ENCODE assay signal across 8 mouse cellular contexts in genomic region chr11:21570973-21571372, GRCm38 (mm10). TPM values are rescaled to one million over a fixed set of nuclear protein-coding genes. Genes with fewer than 3 reads are reported as not detected.
DNase-seq lines count a peak whose midpoint lies in the region; ATAC-seq and TF ChIP-seq lines count a peak whose summit lies in the region.

No protein-coding gene starts in this region.

- no peaks in the 10 kb centered on the region for H3K9me3 ChIP-seq in heart, postnatal 0 days (replicated peaks; ENCODE audit: control insufficient read depth, low read length)
- no peaks in the 10 kb centered on the region for H3K9me3 ChIP-seq in midbrain, embryonic 12.5 days

- H3K36me3 ChIP-seq in testis, adult 2 months (ENCODE audit: control insufficient read depth, insufficient read depth, low read length), result no peaks in the 10 kb centered on the region
- peaks cover 14% of the 10 kb centered on the region for H3K36me3 ChIP-seq in heart, postnatal 0 days (replicated peaks; ENCODE audit: control insufficient read depth, insufficient read depth, low read length)
- peaks cover 6% of the 10 kb centered on the region; the same call in 1 of the 2 replicates for H3K36me3 ChIP-seq in midbrain, embryonic 12.5 days

- no peak for TF ChIP-seq POLR2A in testis, adult 2 months (IDR thresholded peaks at IDR 0.05; ENCODE audit: control insufficient read depth, low read depth, low read length)

- ATAC-seq in heart, postnatal 0 days (ENCODE audit: insufficient read depth, low read depth), result no peak
- no peak for ATAC-seq in midbrain, embryonic 12.5 days (ENCODE audit: low FRiP score, low read depth)

- DNase-seq in testis, postnatal 10 days (ENCODE audit: low spot score), result no peak
- peak; percentile 60 for DNase-seq in cerebellum, adult 9-11 months
- peak; percentile 75 for DNase-seq in heart, postnatal 0 days (ENCODE audit: low spot score)
- DNase-seq in layer of hippocampus, adult 18-20 months (ENCODE audit: low spot score in 2 of 2), result peak; percentile 41 to 59
- peak; percentile 61 for DNase-seq in telencephalon, adult 2 months (ENCODE audit: low read depth, low spot score)
- DNase-seq in spleen, adult 18-20 months, result no peak

- no peaks in the 10 kb centered on the region for H3K27me3 ChIP-seq in testis, adult 2 months (ENCODE audit: control insufficient read depth, insufficient read depth, low read length)
- H3K27me3 ChIP-seq in heart, postnatal 0 days (ENCODE audit: control insufficient read depth, insufficient read depth, low read length), result no peaks in the 10 kb centered on the region
- H3K27me3 ChIP-seq in midbrain, embryonic 12.5 days, result no peaks in the 10 kb centered on the region

- peaks cover 5% of the 10 kb centered on the region for H3K4me1 ChIP-seq in testis, adult 2 months (ENCODE audit: control insufficient read depth, insufficient read depth, low read length)
- H3K4me1 ChIP-seq in heart, postnatal 0 days (ENCODE audit: control insufficient read depth, insufficient read depth), result 0 out of 2 replicates have a peak, but pooled peaks cover 15% of the 10 kb centered on the region
- H3K4me1 ChIP-seq in midbrain, embryonic 12.5 days, result peaks cover 18% of the 10 kb centered on the region

- peak overlapping the region; percentile 96; the same call in 1 of the 2 replicates for H3K4me3 ChIP-seq in testis, adult 2 months (ENCODE audit: control insufficient read depth, low read depth, low read length)
- H3K4me3 ChIP-seq in heart, postnatal 0 days (ENCODE audit: low read depth, low read length), result peak overlapping the region; percentile 88
- H3K4me3 ChIP-seq in midbrain, embryonic 12.5 days, result peak overlapping the region; percentile 65

- peak overlapping the region; percentile 92 for H3K9ac ChIP-seq in heart, postnatal 0 days (replicated peaks; ENCODE audit: low read depth, low read length)
- peak overlapping the region; percentile 72 for H3K9ac ChIP-seq in midbrain, embryonic 12.5 days (replicated peaks)

- no peak for TF ChIP-seq EP300 in heart, postnatal 0 days (IDR thresholded peaks at IDR 0.05; ENCODE audit: low read depth)

- WGBS in heart, postnatal 0 days, result 5% methylated on average over 10 of the region's 10 CpGs
- 7% methylated on average over 10 of the region's 10 CpGs for WGBS in midbrain, embryonic 12.5 days

- no peak for TF ChIP-seq CTCF in testis, adult 2 months (IDR thresholded peaks at IDR 0.05; ENCODE audit: control insufficient read depth, insufficient read depth, insufficient replicate concordance, low read depth, low read length)
- TF ChIP-seq CTCF in heart, postnatal 0 days (IDR thresholded peaks at IDR 0.05; ENCODE audit: low read depth), result no peak

- H3K27ac ChIP-seq in testis, adult 2 months (ENCODE audit: control insufficient read depth, insufficient read depth, low read depth, low read length), result peak overlapping the region; percentile 79
- peak overlapping the region; percentile 96 for H3K27ac ChIP-seq in heart, postnatal 0 days (ENCODE audit: low read depth)
- no peak overlapping the region for H3K27ac ChIP-seq in midbrain, embryonic 12.5 days (replicated peaks)

- peak overlapping the region; percentile 61 for H3K4me2 ChIP-seq in heart, postnatal 0 days (ENCODE audit: low read depth, low read length)
- H3K4me2 ChIP-seq in midbrain, embryonic 12.5 days (replicated peaks), result peak overlapping the region; percentile 75

RNA-seq across cellular contexts. Expression of gene Wdpcp, which starts 1.1 kb away (rescaled TPM):
- polyA plus RNA-seq in testis, adult 2 months (2012; rRNA removed), result 29.0 and 34.0 TPM in 2 replicates
- 5.8 and 32.1 TPM in 2 replicates for total RNA-seq in heart, postnatal 0 days (2014; rRNA removed; ENCODE audit: low replicate concordance)
- polyA plus RNA-seq in heart, postnatal 0 days (2015; fragmentation: Nextera tagmentation; extraction: Ambion mirVana), result 4.0 and 4.2 TPM in 2 replicates
- total RNA-seq in layer of hippocampus, adult 18-20 months (2021), result 10 to 100 TPM; 10.9 to 11.2 TPM
- polyA plus RNA-seq in midbrain, embryonic 12.5 days (2016; fragmentation: Nextera tagmentation; extraction: Ambion mirVana), result 13.9 and 14.5 TPM in 2 replicates

RNA-seq across cellular contexts. Expression of gene Mdh1, which starts 1.2 kb away (rescaled TPM):
- polyA plus RNA-seq in testis, adult 2 months (2012; rRNA removed), result 24.0 and 28.2 TPM in 2 replicates
- total RNA-seq in heart, postnatal 0 days (2014; rRNA removed; ENCODE audit: low replicate concordance), result 1,252 and 1,335 TPM in 2 replicates
- 3,016 and 3,055 TPM in 2 replicates for polyA plus RNA-seq in heart, postnatal 0 days (2015; fragmentation: Nextera tagmentation; extraction: Ambion mirVana)
- 100 to 1,000 TPM; 658 to 664 TPM for total RNA-seq in layer of hippocampus, adult 18-20 months (2021)
- 372 and 382 TPM in 2 replicates for polyA plus RNA-seq in midbrain, embryonic 12.5 days (2016; fragmentation: Nextera tagmentation; extraction: Ambion mirVana)

Comparison
In these comparisons a context has a peak if more than half of its experiments do, and no peak if none do; other contexts are left out.
1. DNase-seq: peak in cerebellum, adult 9-11 months (single experiment), heart, postnatal 0 days (single experiment), layer of hippocampus, adult 18-20 months (2 of 2) and telencephalon, adult 2 months (single experiment); none in testis, postnatal 10 days (single experiment) and spleen, adult 18-20 months (0 of 2).
2. RNA of gene Mdh1, which starts 1.2 kb away (polyA plus RNA-seq): 3,016 to 3,055 TPM in heart, postnatal 0 days and 372 to 382 TPM in midbrain, embryonic 12.5 days; 24.0 to 28.2 TPM in testis, adult 2 months; every median in the first group is over 10 times any median in the second.
3. Peak in every context shown above with its lines, with median percentiles within 50 percentile points of each other: H3K4me3 ChIP-seq.